Mouse (Mus musculus) liver, adult 2 months (tissue): ENCODE data around the gene Prrx2.

Source experiments
- CTCF ChIP-seq: fragments of 200-500 bp; IDR thresholded peaks from 2 replicates; pipeline ENCODE4 v1.5.1; 2011; ENCODE audit warnings: low read depth, low read length, control low read depth
- POLR2A ChIP-seq: fragments of 200-500 bp; IDR thresholded peaks from 2 replicates; pipeline ENCODE4 v1.6.1; 2011; ENCODE audit warnings: low read length, control low read depth; ENCODE audit not compliant: insufficient read depth; ENCODE audit errors: extremely low read depth

- TF ChIP-seq POLR2A (no peak), CTCF (no peak)
These were observed 71.9 kb downstream of the Prrx2 start for GRCm38 (mm10) chr2:30906641-30907040.
